ENCODE assay signal across 11 mouse cellular contexts in the genomic region with DNA sequence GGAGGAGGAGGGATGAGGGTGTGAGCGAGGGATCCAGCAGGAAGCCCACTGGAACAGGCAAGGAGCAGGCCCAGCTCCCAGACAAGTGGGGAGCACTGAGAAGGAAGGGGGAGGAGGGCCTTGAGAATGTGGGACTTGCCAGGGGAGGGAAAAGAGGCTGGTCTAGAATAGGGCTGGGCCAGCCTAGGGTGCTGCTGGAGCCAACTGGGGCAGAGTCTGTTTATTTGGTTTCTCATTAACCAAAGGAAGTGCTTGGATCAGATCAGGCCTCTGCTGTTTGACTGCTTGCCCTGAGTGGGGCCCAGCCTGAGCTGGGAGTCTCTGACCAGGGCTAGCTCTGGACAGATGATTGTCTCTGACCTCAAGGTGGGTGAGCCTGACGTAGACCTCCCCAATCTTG. TPM values are rescaled to one million over a fixed set of nuclear protein-coding genes. Genes with fewer than 3 reads are reported as not detected.
DNase-seq lines count a peak whose midpoint lies in the region; ATAC-seq and TF ChIP-seq lines count a peak whose summit lies in the region.
"Had no signal": no experiment of that assay in that cellular context is flagged by ENCODE, and none has a peak within 500 bp of the region (broad histone marks: within the 10 kb centered on the region; RNA-seq: fewer than 3 reads in every experiment).

No protein-coding gene starts in this region.

- no peaks in the 10 kb centered on the region for H3K27me3 ChIP-seq in heart, adult 2 months (ENCODE audit: control insufficient read depth, insufficient read depth, low read length)
- H3K27me3 ChIP-seq in heart, embryonic 11.5 days (ENCODE audit: control insufficient read depth, insufficient read depth, low read length), result peaks cover 15% of the 10 kb centered on the region; the same call in 1 of the 2 replicates
- H3K27me3 ChIP-seq in intestine, embryonic 15.5 days (replicated peaks), result 0 out of 2 replicates have a peak, but pooled peaks cover 8% of the 10 kb centered on the region
- peaks cover 17% of the 10 kb centered on the region for H3K27me3 ChIP-seq in liver, embryonic 11.5 days (replicated peaks; ENCODE audit: control insufficient read depth, insufficient read depth, low read length)
- H3K27me3 ChIP-seq: CH12.LX had no signal

- peak in 1 of 2 experiments; percentile 48 for DNase-seq in heart, adult 2 months
- no peak for DNase-seq in liver, embryonic 11.5 days (ENCODE audit: low spot score)
- no peak for DNase-seq in right cerebral cortex, postnatal 25 days
- no peak for DNase-seq in ovary, postnatal 10 days (ENCODE audit: low spot score)
- no peak for DNase-seq in right cerebral cortex, postnatal 10 days (ENCODE audit: low spot score in 2 of 2)
- DNase-seq: embryo, embryonic 11 days had no signal

- TF ChIP-seq CTCF in heart, adult 2 months (IDR thresholded peaks at IDR 0.05), result no peak

- peaks cover 4% of the 10 kb centered on the region for H3K4me1 ChIP-seq in heart, adult 2 months (ENCODE audit: control insufficient read depth, insufficient read depth, low read length)
- no peaks in the 10 kb centered on the region for H3K4me1 ChIP-seq in heart, embryonic 11.5 days (ENCODE audit: control insufficient read depth, insufficient read depth, low read length)
- H3K4me1 ChIP-seq in intestine, embryonic 15.5 days (replicated peaks), result peaks cover 9% of the 10 kb centered on the region; the same call in 1 of the 2 replicates
- peaks cover 4% of the 10 kb centered on the region; the same call in 1 of the 2 replicates for H3K4me1 ChIP-seq in liver, embryonic 11.5 days (replicated peaks; ENCODE audit: control insufficient read depth, insufficient read depth, low read length)

- intact Hi-C loops in heart, adult 2 months (cut with DNase I), result loop anchor here (2.0 kb wide), 1 partner anchor 49 kb away; no protein-coding TSS in a partner anchor

- H3K9me3 ChIP-seq in heart, embryonic 11.5 days (replicated peaks; ENCODE audit: control insufficient read depth, low read length), result no peaks in the 10 kb centered on the region
- H3K9me3 ChIP-seq in intestine, embryonic 15.5 days, result no peaks in the 10 kb centered on the region
- no peaks in the 10 kb centered on the region for H3K9me3 ChIP-seq in liver, embryonic 11.5 days (ENCODE audit: control insufficient read depth, low read length)
- H3K9me3 ChIP-seq: midbrain, embryonic 10.5 days had no signal

- H3K27ac ChIP-seq in heart, adult 2 months, result peak overlapping the region; percentile 31; the same call in 1 of the 2 replicates
- no peak overlapping the region for H3K27ac ChIP-seq in heart, embryonic 11.5 days (ENCODE audit: low read depth, low read length)
- peak overlapping the region; percentile 56 for H3K27ac ChIP-seq in intestine, embryonic 15.5 days
- no peak overlapping the region for H3K27ac ChIP-seq in liver, embryonic 11.5 days (ENCODE audit: low read depth, low read length)
- H3K27ac ChIP-seq: midbrain, embryonic 10.5 days had no signal

- TF ChIP-seq POLR2A in heart, adult 2 months (IDR thresholded peaks at IDR 0.05; ENCODE audit: insufficient read depth, low read depth, low read length), result no peak

- H3K79me2 ChIP-seq in heart, adult 2 months (replicated peaks; ENCODE audit: control insufficient read depth, insufficient read depth, low read length), result no peaks in the 10 kb centered on the region; the same call in 1 of the 2 replicates

- no peak for ATAC-seq in heart, embryonic 11.5 days (replicated peaks; ENCODE audit: insufficient number of reproducible peaks, low FRiP score, low TSS enrichment)
- ATAC-seq in intestine, embryonic 15.5 days, result peak; percentile 71
- peak; percentile 35 for ATAC-seq in liver, embryonic 11.5 days (replicated peaks; ENCODE audit: low FRiP score)
- ATAC-seq in megakaryocyte progenitor cell, adult 5-6 weeks (replicated peaks; ENCODE audit: poor library complexity), result 0 out of 2 replicates have a peak, but pooled peaks have one; percentile 20

- 53% methylated on average over 2 of the region's 2 CpGs for WGBS in heart, adult 2 months
- 79% methylated on average over 2 of the region's 2 CpGs for WGBS in heart, embryonic 11.5 days (ENCODE audit: insufficient replicate concordance)
- WGBS in intestine, embryonic 15.5 days, result 43% methylated on average over 2 of the region's 2 CpGs
- WGBS in liver, embryonic 11.5 days, result 63% methylated on average over 2 of the region's 2 CpGs

- no peak for TF ChIP-seq EP300 in heart, adult 2 months (IDR thresholded peaks at IDR 0.05; ENCODE audit: insufficient read depth, low read depth, low read length)

- no peaks in the 10 kb centered on the region for H3K36me3 ChIP-seq in heart, adult 2 months (ENCODE audit: control insufficient read depth, insufficient read depth, low read length)
- no peaks in the 10 kb centered on the region for H3K36me3 ChIP-seq in heart, embryonic 11.5 days (ENCODE audit: control insufficient read depth, insufficient read depth, low read length)
- no peaks in the 10 kb centered on the region for H3K36me3 ChIP-seq in intestine, embryonic 15.5 days
- no peaks in the 10 kb centered on the region for H3K36me3 ChIP-seq in liver, embryonic 11.5 days (ENCODE audit: control insufficient read depth, insufficient read depth, low read length)

- no peak overlapping the region for H3K9ac ChIP-seq in heart, adult 2 months (ENCODE audit: low read depth, low read length)
- no peak overlapping the region for H3K9ac ChIP-seq in heart, embryonic 11.5 days (ENCODE audit: low read depth, low read length)
- H3K9ac ChIP-seq in intestine, embryonic 15.5 days, result no peak overlapping the region
- no peak overlapping the region for H3K9ac ChIP-seq in liver, embryonic 11.5 days (ENCODE audit: low read depth, low read length)

- no peak overlapping the region for H3K4me3 ChIP-seq in heart, adult 2 months
- H3K4me3 ChIP-seq in heart, embryonic 11.5 days (ENCODE audit: low read depth, low read length), result no peak overlapping the region
- no peak overlapping the region for H3K4me3 ChIP-seq in intestine, embryonic 15.5 days (replicated peaks)
- H3K4me3 ChIP-seq in liver, embryonic 11.5 days (ENCODE audit: low read depth, low read length), result no peak overlapping the region
- H3K4me3 ChIP-seq: midbrain, embryonic 10.5 days had no signal

- no peak overlapping the region for H3K4me2 ChIP-seq in heart, embryonic 11.5 days
- no peak overlapping the region; the same call in 1 of the 2 replicates for H3K4me2 ChIP-seq in intestine, embryonic 15.5 days (replicated peaks)
- H3K4me2 ChIP-seq in liver, embryonic 11.5 days, result no peak overlapping the region

RNA-seq across cellular contexts. Expression of gene Efnb1, which starts 14.0 kb away (rescaled TPM):
- total RNA-seq in heart, adult 2 months (2021), result 10 to 100 TPM; 20.4 to 21.2 TPM
- polyA plus RNA-seq in heart, adult 2 months (2012; rRNA removed), result 16.0 and 20.6 TPM in 2 replicates
- 16.0 and 16.8 TPM in 2 replicates for polyA plus RNA-seq in heart, embryonic 11.5 days (2014; fragmentation: Nextera tagmentation; extraction: Ambion mirVana)
- 30.8 and 31.4 TPM in 2 replicates for polyA plus RNA-seq in intestine, embryonic 15.5 days (2015; fragmentation: Nextera tagmentation; extraction: Ambion mirVana)
- 15.9 and 17.9 TPM in 2 replicates for polyA plus RNA-seq in liver, embryonic 11.5 days (2014; fragmentation: Nextera tagmentation; extraction: Ambion mirVana)
- 1.0 and 1.2 TPM in 2 replicates for total RNA-seq in megakaryocyte progenitor cell, adult 5-6 weeks (2015)
- 0.98 and 1.00 TPM in 2 replicates for total RNA-seq in megakaryocyte progenitor cell, adult 5-6 weeks (2017)

Comparison
In these comparisons a context has a peak if more than half of its experiments do, and no peak if none do; other contexts are left out.
1. H3K27ac ChIP-seq: peak in heart, adult 2 months (single experiment) and intestine, embryonic 15.5 days (single experiment); none in heart, embryonic 11.5 days (single experiment) and liver, embryonic 11.5 days (single experiment).